Mouse (Mus musculus): ENCODE data around the gene Lekr1.

DNA sequence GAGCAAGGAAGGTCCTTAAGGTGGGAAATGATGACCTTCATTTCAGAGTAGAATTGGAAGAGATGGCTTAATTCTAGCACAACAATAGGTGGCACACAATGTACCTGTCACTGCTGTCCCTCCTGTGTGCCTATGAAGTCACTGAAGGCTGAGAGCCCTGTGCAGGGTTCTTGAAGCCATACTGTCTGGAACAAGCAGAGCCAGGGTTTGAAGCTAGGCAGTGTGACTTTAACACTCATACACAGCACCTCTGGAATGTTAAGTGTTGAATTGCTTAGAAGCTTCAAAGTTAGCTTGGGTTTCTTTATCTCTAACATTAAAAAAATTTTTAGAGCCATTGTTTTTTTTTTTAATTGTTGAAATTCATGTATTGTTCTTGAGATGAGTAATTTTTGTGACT is 100.4 kb downstream of the Lekr1 start:
- TF ChIP-seq EP300 (IDR thresholded peaks at IDR 0.05; ENCODE audit: low read depth) (no peak), CTCF (IDR thresholded peaks at IDR 0.05; ENCODE audit: low read depth) (no peak)

Data from heart, postnatal 0 days (tissue).